Mouse (Mus musculus) embryonic facial prominence, embryonic 11.5 days (tissue): ENCODE measurements around the gene Cflar. TPM values are rescaled to one million over a fixed set of nuclear protein-coding genes. Genes with fewer than 3 reads are reported as not detected.

Experiments used
- polyA plus RNA-seq: library from polyadenylated mRNA; unstranded; fragments of >200 nt; fragmentation: Nextera tagmentation; extraction: Ambion mirVana; gene quantifications from 2 replicates; pipeline ENCODE4 v1.2.1, GENCODE M21; 2014

Gene Cflar
- polyA plus RNA-seq, 1 experiment from 2014 or later, result 24.1 TPM

Other genes starting within 250 kb of the Cflar start
- gene Orc2, start 206.4 kb upstream of the Cflar start, polyA plus RNA-seq, result 57.9 and 65.2 TPM in 2 replicates
- gene Fam126b, start 125.2 kb upstream of the Cflar start, polyA plus RNA-seq, result 6.1 and 6.3 TPM in 2 replicates
- gene Ndufb3, start 125.1 kb upstream of the Cflar start, polyA plus RNA-seq, result 152 and 162 TPM in 2 replicates
- gene Als2cr12, start 15.5 kb upstream of the Cflar start, polyA plus RNA-seq, result not detected in 2 replicates
- 15.5 and 16.3 TPM in 2 replicates for gene Casp8, start 83.9 kb downstream of the Cflar start, polyA plus RNA-seq